Mouse (Mus musculus) liver, adult 2 months (tissue): ENCODE results near the gene Gm6588.

Experiments
- CTCF ChIP-seq: fragments of 200-500 bp; IDR thresholded peaks from 2 replicates; pipeline ENCODE4 v1.5.1; 2011; ENCODE audit warnings: low read depth, low read length, control low read depth
- POLR2A ChIP-seq: fragments of 200-500 bp; IDR thresholded peaks from 2 replicates; pipeline ENCODE4 v1.6.1; 2011; ENCODE audit warnings: low read length, control low read depth; ENCODE audit not compliant: insufficient read depth; ENCODE audit errors: extremely low read depth

DNA sequence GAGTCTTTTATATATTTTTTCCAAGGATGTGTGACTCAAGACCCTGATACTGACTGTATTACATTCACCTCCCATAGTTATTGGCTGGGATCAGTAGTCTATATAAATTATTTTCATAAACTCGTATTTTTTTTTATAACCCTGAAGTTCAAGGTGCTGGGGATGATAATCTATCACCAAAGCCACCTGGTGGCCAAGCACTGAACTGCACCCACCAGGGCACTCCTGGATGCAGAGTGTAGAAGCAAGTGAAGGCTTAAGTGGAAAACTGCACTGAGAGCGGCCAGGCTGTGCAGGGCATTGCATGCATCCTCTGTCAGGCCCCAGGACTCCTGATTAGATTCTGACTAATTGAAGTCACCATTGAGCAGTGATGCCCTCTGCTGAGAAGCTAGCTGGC, 21.9 kb upstream of the Gm6588 start:
- TF ChIP-seq CTCF (peak; percentile 77), POLR2A (no peak)
